Mouse (Mus musculus) stomach, embryonic 16.5 days (tissue): ENCODE results near the gene Csnk2a1. TPM values are rescaled to one million over a fixed set of nuclear protein-coding genes. Genes with fewer than 3 reads are reported as not detected.
A peak's percentile ranks its signal among the peaks of the same experiment; 100 is the strongest.

ENCODE experiments used
- ATAC-seq: fragments of 200-750 bp; cut with Nextera tagmentation; 2 replicates; pipeline ENCODE4 v1.8.0; 2017; ENCODE audit warnings: moderate number of reproducible peaks, moderate TSS enrichment; ENCODE audit not compliant: insufficient read depth, low FRiP score
- H3K27ac ChIP-seq: fragments of 300-500 bp; sonication (generic); 2 replicates; pipeline ENCODE4 v1.5.1; 2014; ENCODE audit warnings: low read length
- H3K27me3 ChIP-seq: fragments of 300-500 bp; sonication (generic); 2 replicates; pipeline ENCODE4 v1.6.1; 2014; ENCODE audit warnings: low read length, control low read depth, mixed read lengths; ENCODE audit not compliant: control insufficient read depth, insufficient read depth
- H3K36me3 ChIP-seq: fragments of 300-500 bp; sonication (generic); 2 replicates; pipeline ENCODE4 v1.6.1; 2014; ENCODE audit warnings: low read length; ENCODE audit not compliant: control insufficient read depth, insufficient read depth
- H3K4me1 ChIP-seq: fragments of 300-500 bp; sonication (generic); 2 replicates; pipeline ENCODE4 v1.6.1; 2014; ENCODE audit warnings: low read length, control low read depth, mixed read lengths; ENCODE audit not compliant: control insufficient read depth, insufficient read depth
- H3K4me2 ChIP-seq: fragments of 300-500 bp; sonication (generic); 2 replicates; pipeline ENCODE4 v1.6.1; 2014; ENCODE audit warnings: low read depth, low read length, mixed read lengths
- H3K4me3 ChIP-seq: fragments of 300-500 bp; sonication (generic); replicated peaks from 2 replicates; pipeline ENCODE4 v1.5.1; 2014; ENCODE audit warnings: mild to moderate bottlenecking, low read length
- H3K9ac ChIP-seq: fragments of 300-500 bp; sonication (generic); 2 replicates; pipeline ENCODE4 v1.6.1; 2014; ENCODE audit warnings: low read length
- H3K9me3 ChIP-seq: fragments of 300-500 bp; sonication (generic); replicated peaks from 2 replicates; pipeline ENCODE4 v1.6.1; 2016; ENCODE audit warnings: low read length, control low read depth; ENCODE audit not compliant: control insufficient read depth
- WGBS: fragments of 180-500 bp; shearing (Covaris S2); extraction: QIAGEN DNeasy Blood & Tissue Kit; methylation state at CpG from one replicate; pipeline ENCODE4 v1.1.7; 2014; 5-methylcytosine and 5-hydroxymethylcytosine counted together
- polyA plus RNA-seq: library from polyadenylated mRNA; unstranded; fragments of >200 nt; fragmentation: Nextera tagmentation; extraction: Ambion mirVana; gene quantifications from 2 replicates; pipeline ENCODE4 v1.2.1, GENCODE M21; 2015

Gene Csnk2a1
- polyA plus RNA-seq, 1 experiment from 2014 or later = 78.3 TPM

DNA sequence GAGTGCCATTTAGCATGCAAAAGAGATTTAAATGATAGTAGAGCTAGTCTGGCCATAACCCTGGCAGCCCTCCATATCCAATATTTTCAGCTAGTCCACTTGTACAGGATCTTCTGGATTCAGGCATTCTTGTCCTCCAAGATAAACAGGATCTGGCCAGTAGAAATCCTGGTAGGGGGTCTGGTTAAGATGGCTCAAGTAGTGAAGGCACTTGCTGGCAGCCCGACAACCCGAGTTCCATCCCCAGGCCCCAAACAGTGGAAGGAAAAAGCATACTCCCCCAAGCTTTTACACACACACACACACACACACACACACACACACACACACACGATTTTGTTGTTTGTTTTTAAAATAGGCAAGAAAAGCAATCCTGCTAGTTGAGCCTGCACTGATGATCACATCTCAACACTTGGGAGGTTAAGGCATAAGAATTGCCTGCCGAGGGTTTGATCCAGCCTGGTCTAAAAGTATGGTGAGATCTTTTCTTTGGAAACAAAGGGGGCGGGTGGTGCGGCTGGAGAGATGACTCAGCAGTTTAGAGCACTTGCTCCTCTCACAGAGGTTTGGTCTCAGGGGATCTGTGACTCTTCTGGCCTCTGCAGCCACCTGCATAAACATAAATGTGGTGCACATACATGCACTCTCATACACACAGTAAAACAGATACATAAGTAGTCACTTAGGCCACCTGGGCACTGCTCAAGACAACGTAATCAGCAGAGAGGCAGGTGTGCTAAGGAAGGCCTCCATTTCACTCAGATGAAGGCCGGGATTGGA, 2.9 kb upstream of the Csnk2a1 start:
- WGBS = 79% methylated on average over 8 of the region's 8 CpGs
- Histone ChIP-seq H3K27ac (no peak overlapping the region), H3K27me3 (no peaks in the 10 kb centered on the region), H3K9me3 (no peaks in the 10 kb centered on the region), H3K4me3 (no peak overlapping the region), H3K9ac (no peak overlapping the region), H3K4me1 (peaks cover 17% of the 10 kb centered on the region), H3K4me2 (no peak overlapping the region), H3K36me3 (no peaks in the 10 kb centered on the region)
- ATAC-seq = no peak

DNA sequence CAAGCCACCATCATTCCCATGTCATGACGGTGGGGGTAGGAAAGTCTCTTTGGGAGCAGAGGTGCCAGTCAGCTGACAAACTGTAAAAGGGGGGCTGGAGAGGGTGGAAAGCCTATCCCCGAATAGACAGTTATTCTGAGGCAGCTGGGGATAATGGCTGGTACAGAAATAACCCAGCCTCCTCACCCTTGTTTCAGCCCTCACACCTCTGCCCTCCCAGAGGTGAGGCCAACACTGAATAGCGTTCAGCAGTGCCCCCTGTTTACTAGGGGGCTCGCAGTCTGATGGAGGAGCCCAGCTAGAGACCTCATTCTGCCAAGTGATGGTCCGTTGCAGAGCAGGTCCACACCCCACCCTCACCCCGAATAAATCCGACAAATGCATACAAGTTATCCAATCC, 1.1 kb upstream of the Csnk2a1 start:
- Histone ChIP-seq H3K4me1 (peaks cover 17% of the 10 kb centered on the region), H3K27me3 (no peaks in the 10 kb centered on the region), H3K4me2 (peak overlapping the region; percentile 53), H3K9me3 (peaks cover 3% of the 10 kb centered on the region; the same call in 1 of the 2 replicates), H3K4me3 (no peak overlapping the region), H3K36me3 (peaks cover 4% of the 10 kb centered on the region), H3K27ac (no peak overlapping the region), H3K9ac (peak overlapping the region; percentile 58)
- ATAC-seq = no peak
- WGBS = 68% methylated on average over 7 of the region's 7 CpGs

- Histone ChIP-seq H3K9me3 (peaks cover 3% of the 10 kb centered on the region; the same call in 1 of the 2 replicates), H3K4me3 (peak overlapping the region; percentile 93), H3K4me1 (peaks cover 17% of the 10 kb centered on the region), H3K9ac (peak overlapping the region; percentile 100), H3K27ac (peak overlapping the region; percentile 100), H3K36me3 (peaks cover 4% of the 10 kb centered on the region), H3K27me3 (no peaks in the 10 kb centered on the region), H3K4me2 (peak overlapping the region; percentile 80)
- peak; percentile 83 for ATAC-seq
- WGBS = under 1% methylated on average over 38 of the region's 38 CpGs
Measured at GRCm38 (mm10) chr2:152227051-152227481, 427 bp downstream of the Csnk2a1 start.

- ATAC-seq = no peak
- Histone ChIP-seq H3K4me1 (peaks cover 17% of the 10 kb centered on the region), H3K27ac (no peak overlapping the region), H3K36me3 (peaks cover 4% of the 10 kb centered on the region), H3K4me3 (no peak overlapping the region), H3K4me2 (no peak overlapping the region), H3K27me3 (no peaks in the 10 kb centered on the region), H3K9ac (no peak overlapping the region), H3K9me3 (peaks cover 3% of the 10 kb centered on the region; the same call in 1 of the 2 replicates)
Measured at GRCm38 (mm10) chr2:152230046-152230445, 3.4 kb downstream of the Csnk2a1 start.

DNA sequence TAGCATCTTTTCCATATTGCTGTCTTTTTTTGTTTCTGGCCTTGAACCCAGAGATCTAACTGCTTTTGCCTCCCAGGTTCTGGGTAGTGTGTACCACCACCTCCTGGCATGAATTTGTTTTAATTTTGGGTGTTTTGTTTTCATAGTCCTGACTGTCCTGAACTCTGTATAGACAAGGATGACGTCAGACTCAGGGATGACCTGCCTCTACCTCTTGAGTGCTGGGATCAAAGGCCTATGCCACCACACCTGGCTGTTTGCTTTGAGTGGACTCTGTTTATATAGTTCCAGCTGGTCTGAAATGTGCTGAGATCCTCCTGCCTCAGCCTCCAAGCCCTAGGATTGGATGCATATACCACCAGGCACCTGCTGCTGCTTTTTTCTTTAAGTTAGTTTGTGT, 11.3 kb downstream of the Csnk2a1 start:
- H3K36me3 ChIP-seq = 0 out of 2 replicates have a peak, but pooled peaks cover 11% of the 10 kb centered on the region
- H3K4me1 ChIP-seq = no peaks in the 10 kb centered on the region
- 88% methylated on average over 1 of the region's 1 CpGs for WGBS
- H3K9me3 ChIP-seq = no peaks in the 10 kb centered on the region
- ATAC-seq = no peak
- H3K27ac ChIP-seq = no peak overlapping the region
- H3K27me3 ChIP-seq = no peaks in the 10 kb centered on the region
- no peak overlapping the region for H3K4me3 ChIP-seq
- H3K9ac ChIP-seq = no peak overlapping the region
- no peak overlapping the region for H3K4me2 ChIP-seq

GRCm38 (mm10) chr2:152240580-152240979, 13.9 kb downstream of the Csnk2a1 start:
- H3K4me2 ChIP-seq = no peak overlapping the region
- H3K9me3 ChIP-seq = no peaks in the 10 kb centered on the region
- H3K9ac ChIP-seq = no peak overlapping the region
- WGBS = 33% methylated on average over 2 of the region's 2 CpGs
- H3K36me3 ChIP-seq = 0 out of 2 replicates have a peak, but pooled peaks cover 11% of the 10 kb centered on the region
- H3K27me3 ChIP-seq = no peaks in the 10 kb centered on the region
- no peak overlapping the region for H3K27ac ChIP-seq
- ATAC-seq = no peak
- H3K4me1 ChIP-seq = 0 out of 2 replicates have a peak, but pooled peaks cover 9% of the 10 kb centered on the region
- H3K4me3 ChIP-seq = no peak overlapping the region

- Histone ChIP-seq H3K27ac (no peak overlapping the region), H3K9me3 (no peaks in the 10 kb centered on the region), H3K36me3 (peaks cover 9% of the 10 kb centered on the region; the same call in 1 of the 2 replicates), H3K4me3 (no peak overlapping the region), H3K27me3 (no peaks in the 10 kb centered on the region), H3K4me2 (no peak overlapping the region), H3K9ac (no peak overlapping the region), H3K4me1 (0 out of 2 replicates have a peak, but pooled peaks cover 11% of the 10 kb centered on the region)
- 86% methylated on average over 1 of the region's 1 CpGs for WGBS
- ATAC-seq = no peak
Measured at GRCm38 (mm10) chr2:152247213-152247612, 20.6 kb downstream of the Csnk2a1 start.

GRCm38 (mm10) chr2:152250511-152250910, 23.9 kb downstream of the Csnk2a1 start:
- no peak overlapping the region for H3K27ac ChIP-seq
- H3K4me1 ChIP-seq = 0 out of 2 replicates have a peak, but pooled peaks cover 3% of the 10 kb centered on the region
- H3K9ac ChIP-seq = no peak overlapping the region
- ATAC-seq = no peak
- no peaks in the 10 kb centered on the region for H3K9me3 ChIP-seq
- peaks cover 15% of the 10 kb centered on the region for H3K36me3 ChIP-seq
- 43% methylated on average over 2 of the region's 4 CpGs for WGBS
- H3K4me2 ChIP-seq = no peak overlapping the region
- H3K27me3 ChIP-seq = no peaks in the 10 kb centered on the region
- no peak overlapping the region for H3K4me3 ChIP-seq

GRCm38 (mm10) chr2:152259739-152260138, 33.1 kb downstream of the Csnk2a1 start:
- H3K4me1 ChIP-seq = no peaks in the 10 kb centered on the region
- H3K27ac ChIP-seq = no peak overlapping the region
- no peaks in the 10 kb centered on the region for H3K27me3 ChIP-seq
- no peak overlapping the region for H3K4me2 ChIP-seq
- peaks cover 8% of the 10 kb centered on the region; the same call in 1 of the 2 replicates for H3K36me3 ChIP-seq
- H3K9ac ChIP-seq = no peak overlapping the region
- WGBS = 95% methylated on average over 1 of the region's 1 CpGs
- H3K4me3 ChIP-seq = no peak overlapping the region
- ATAC-seq = no peak
- no peaks in the 10 kb centered on the region for H3K9me3 ChIP-seq
